Mouse (Mus musculus) kidney, postnatal 0 days (tissue): ENCODE data around the gene Zfp654. TPM values are rescaled to one million over a fixed set of nuclear protein-coding genes. Genes with fewer than 3 reads are reported as not detected.

Source experiments
- ATAC-seq: fragments of 200-750 bp; cut with Nextera tagmentation; replicated peaks from 2 replicates; pipeline ENCODE4 v1.8.0; 2017; ENCODE audit warnings: low read depth, moderate number of reproducible peaks, moderate TSS enrichment, moderate library complexity; ENCODE audit not compliant: low FRiP score
- DNase-seq: peaks from one replicate; pipeline ENCODE4 v3.0.0-alpha.2; 2016; ENCODE audit warnings: low spot score
- H3K27ac ChIP-seq: fragments of 300-500 bp; sonication (generic); 2 replicates; pipeline ENCODE4 v1.5.1; 2014; ENCODE audit warnings: mild to moderate bottlenecking
- H3K27me3 ChIP-seq: fragments of 300-500 bp; sonication (generic); 2 replicates; pipeline ENCODE4 v1.6.1; 2014; ENCODE audit warnings: low read length, mixed read lengths; ENCODE audit not compliant: insufficient read depth
- H3K36me3 ChIP-seq: fragments of 300-500 bp; sonication (generic); 2 replicates; pipeline ENCODE4 v1.6.1; 2014; ENCODE audit warnings: low read length, mixed read lengths; ENCODE audit not compliant: insufficient read depth
- H3K4me1 ChIP-seq: fragments of 300-500 bp; sonication (generic); replicated peaks from 2 replicates; pipeline ENCODE4 v1.6.1; 2014; ENCODE audit warnings: antibody characterized with exemption, low read length, mixed read lengths; ENCODE audit not compliant: insufficient read depth
- H3K4me2 ChIP-seq: fragments of 300-500 bp; sonication (generic); 2 replicates; pipeline ENCODE4 v1.6.1; 2014; ENCODE audit warnings: mild to moderate bottlenecking, low read length, moderate library complexity, mixed read lengths
- H3K4me3 ChIP-seq: fragments of 300-500 bp; sonication (generic); replicated peaks from 2 replicates; pipeline ENCODE4 v1.5.1; 2014; ENCODE audit warnings: low read depth, low read length
- H3K9ac ChIP-seq: fragments of 300-500 bp; sonication (generic); 2 replicates; pipeline ENCODE4 v1.6.1; 2014; ENCODE audit warnings: low read depth, low read length
- H3K9me3 ChIP-seq: fragments of 300-500 bp; sonication (generic); replicated peaks from 2 replicates; pipeline ENCODE4 v1.6.1; 2016; ENCODE audit warnings: low read length, inconsistent platforms, mixed read lengths
- CTCF ChIP-seq: IDR thresholded peaks from 2 replicates; pipeline ENCODE4 v1.5.1; 2016; ENCODE audit warnings: antibody characterized with exemption, low read depth, mild to moderate bottlenecking, moderate library complexity
- WGBS: fragments of 180-500 bp; shearing (Covaris S2); extraction: QIAGEN DNeasy Blood & Tissue Kit; methylation state at CpG from one replicate; pipeline ENCODE4 v1.1.7; 2014; 5-methylcytosine and 5-hydroxymethylcytosine counted together
- polyA plus RNA-seq: library from polyadenylated mRNA; unstranded; fragments of >200 nt; fragmentation: Nextera tagmentation; extraction: Ambion mirVana; gene quantifications from 2 replicates; pipeline ENCODE4 v1.2.1, GENCODE M21; 2015

Gene Zfp654
- polyA plus RNA-seq, 1 experiment from 2014 or later = 5.1 TPM

DNA sequence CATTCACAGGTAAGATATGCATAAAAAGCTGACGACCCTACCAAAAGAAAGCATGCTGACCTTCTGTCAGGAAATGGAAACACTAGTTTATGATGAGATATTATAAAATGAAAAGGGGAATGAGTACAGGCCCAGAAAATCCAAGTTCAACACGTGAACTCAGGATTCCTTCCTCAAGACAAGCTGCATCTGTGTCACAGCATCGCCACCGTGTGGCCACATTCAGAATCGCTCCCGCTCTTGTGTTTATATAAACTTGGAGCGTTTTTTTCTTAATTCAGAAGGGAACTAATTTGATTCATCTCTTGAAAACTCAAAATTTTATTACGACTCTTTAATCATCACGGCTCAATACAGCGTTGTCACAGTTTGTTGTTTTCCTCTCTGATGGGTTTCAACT, 103.2 kb downstream of the Zfp654 start:
- Histone ChIP-seq H3K9ac (no peak overlapping the region), H3K9me3 (no peaks in the 10 kb centered on the region), H3K27me3 (no peaks in the 10 kb centered on the region), H3K4me3 (no peak overlapping the region), H3K4me2 (no peak overlapping the region), H3K4me1 (no peaks in the 10 kb centered on the region), H3K36me3 (no peaks in the 10 kb centered on the region), H3K27ac (no peak overlapping the region)
- ATAC-seq = no peak
- WGBS = 8% methylated on average over 10 of the region's 10 CpGs
- peak; percentile 85 for DNase-seq
- TF ChIP-seq CTCF = peak; percentile 95

DNA sequence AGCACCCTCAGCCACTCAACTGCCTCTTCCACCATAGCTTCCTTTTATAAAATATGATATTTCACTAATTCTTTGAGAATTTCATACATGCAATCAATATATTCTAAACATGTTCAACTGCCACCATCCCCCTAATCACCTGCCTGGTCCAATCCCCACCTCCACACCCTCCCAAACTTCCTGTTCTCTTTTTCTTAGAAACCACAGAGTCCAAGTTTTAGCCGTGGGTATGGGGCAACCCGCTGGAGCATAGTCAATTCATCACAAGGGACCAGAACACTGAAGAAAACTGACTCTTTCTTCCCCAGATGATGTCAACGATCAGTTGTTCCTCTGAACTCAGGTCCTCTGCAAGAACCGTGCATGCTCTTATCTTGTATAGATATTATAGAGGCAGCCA, 106.4 kb downstream of the Zfp654 start:
- DNase-seq = no peak
- no peak for TF ChIP-seq CTCF
- ATAC-seq = no peak
- Histone ChIP-seq H3K4me3 (no peak overlapping the region), H3K4me2 (no peak overlapping the region), H3K9ac (no peak overlapping the region), H3K36me3 (no peaks in the 10 kb centered on the region), H3K27ac (no peak overlapping the region), H3K27me3 (no peaks in the 10 kb centered on the region), H3K4me1 (no peaks in the 10 kb centered on the region), H3K9me3 (no peaks in the 10 kb centered on the region)
- 77% methylated on average over 4 of the region's 4 CpGs for WGBS

DNA sequence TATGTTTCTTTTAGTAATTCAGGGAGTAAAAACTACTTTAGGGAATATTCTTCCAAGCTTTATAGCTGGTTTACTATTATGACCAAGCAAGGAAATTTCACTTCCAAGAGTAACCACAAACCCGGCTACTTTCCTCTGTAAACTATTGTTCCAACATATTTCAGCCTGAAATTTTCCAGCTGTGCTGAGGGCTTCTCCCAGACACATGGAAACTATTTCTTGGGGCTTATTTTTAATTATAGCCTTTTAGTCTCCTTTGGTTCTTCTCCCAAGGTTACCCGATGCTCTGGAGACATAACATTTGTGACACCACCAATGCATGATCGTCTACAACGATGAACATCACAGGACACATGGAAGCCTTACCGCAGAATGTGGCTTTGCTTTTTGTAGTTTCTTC, 114.2 kb downstream of the Zfp654 start:
- ATAC-seq (no peak), DNase-seq (peak; percentile 61)
- no peak for TF ChIP-seq CTCF
- 71% methylated on average over 5 of the region's 5 CpGs for WGBS
- Histone ChIP-seq H3K9me3 (no peaks in the 10 kb centered on the region), H3K4me2 (no peak overlapping the region), H3K9ac (no peak overlapping the region), H3K36me3 (no peaks in the 10 kb centered on the region), H3K27me3 (no peaks in the 10 kb centered on the region), H3K27ac (no peak overlapping the region), H3K4me1 (no peaks in the 10 kb centered on the region), H3K4me3 (no peak overlapping the region)

Other genes with a start within 250 kb of the Zfp654 start
- not detected in 2 replicates for gene Csnka2ip, start 249.2 kb downstream of the Zfp654 start, polyA plus RNA-seq
- 24.7 and 26.5 TPM in 2 replicates for gene 4930453N24Rik, start 80.5 kb downstream of the Zfp654 start, polyA plus RNA-seq
- 64.2 and 66.4 TPM in 2 replicates for gene Cggbp1, start 344 bp upstream of the Zfp654 start, polyA plus RNA-seq